Mouse (Mus musculus) thymus, adult 2 months (tissue): ENCODE measurements at regions not wholly inside any gene's neighbourhood (a gene's known extent, or its start where the extent isn't known, plus 50 kb on each side); places are given as distances from the start of the nearest gene placed in this dataset.

Experiments
- CTCF ChIP-seq: fragments of 200-500 bp; IDR thresholded peaks from 2 replicates; pipeline ENCODE4 v1.5.1; 2012; ENCODE audit warnings: mild to moderate bottlenecking, control low read depth, low read length, moderate library complexity, borderline replicate concordance; ENCODE audit not compliant: control insufficient read depth, poor library complexity, insufficient read depth; ENCODE audit errors: extremely low read depth
- POLR2A ChIP-seq: fragments of 200-500 bp; IDR thresholded peaks from 2 replicates; pipeline ENCODE4 v1.6.1; 2012; ENCODE audit warnings: mild to moderate bottlenecking, low read length, control low read depth, moderate library complexity; ENCODE audit not compliant: control insufficient read depth, poor library complexity, insufficient read depth; ENCODE audit errors: extremely low read depth

GRCm38 (mm10) chr1:133522825-133523224, 87.3 kb downstream of the Snrpe start:
- TF ChIP-seq CTCF: no peak
- no peak for TF ChIP-seq POLR2A
